Mouse (Mus musculus) heart, adult 2 months (tissue): ENCODE measurements around the gene Ltbr.

Experiments used
- CTCF ChIP-seq: fragments of 200-600 bp; IDR thresholded peaks from 2 replicates; pipeline ENCODE4 v1.8.1; 2022; ENCODE audit warnings: antibody characterized with exemption, mild to moderate bottlenecking, moderate library complexity
- EP300 ChIP-seq: fragments of 200-500 bp; IDR thresholded peaks from 2 replicates; pipeline ENCODE4 v1.6.1; 2011; ENCODE audit warnings: low read depth, low read length, control low read depth; ENCODE audit not compliant: insufficient read depth
- POLR2A ChIP-seq: fragments of 200-500 bp; IDR thresholded peaks from 2 replicates; pipeline ENCODE4 v1.6.1; 2011; ENCODE audit warnings: mild to moderate bottlenecking, low read depth, low read length, control low read depth; ENCODE audit not compliant: insufficient read depth

DNA sequence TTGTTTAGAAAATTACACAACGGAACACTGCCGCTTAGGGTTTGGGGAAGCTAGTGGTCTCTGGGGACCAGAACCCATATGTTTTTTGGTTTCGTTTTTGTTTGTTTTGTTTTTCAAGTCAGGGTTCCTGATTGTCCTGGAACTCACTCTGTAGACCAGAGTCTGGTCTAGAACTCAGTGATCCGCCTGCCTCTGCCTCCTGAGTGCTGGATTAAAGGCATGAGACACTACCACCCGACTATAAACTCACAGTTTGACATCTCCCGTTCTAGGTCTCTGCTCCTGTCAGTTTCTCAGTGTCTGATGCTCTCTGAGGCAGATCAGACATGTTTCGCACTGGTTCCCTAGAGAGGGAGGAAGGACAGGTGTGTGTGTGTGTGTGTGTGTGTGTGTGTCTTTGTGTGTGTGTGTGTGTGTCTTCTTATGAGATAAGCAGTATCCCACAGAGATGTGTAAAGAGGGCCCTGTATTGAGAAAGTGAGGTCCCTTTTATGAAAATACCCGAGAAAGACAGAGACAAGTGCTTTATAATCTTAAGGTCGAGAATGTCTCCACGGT is 41.4 kb downstream of the Ltbr start:
- TF ChIP-seq CTCF = no peak
- TF ChIP-seq EP300 = no peak
- TF ChIP-seq POLR2A = no peak
